Mouse (Mus musculus) v-Abl transformed pro-B cells (cell line): Measurements from ENCODE around the gene Best1.

Source experiments
- in situ Hi-C, 2 experiments: fragments of 400-800 bp; cut with MboI; formaldehyde crosslinking; loops; one replicate each; pipeline ENCODE4 v1.15.1; 2025; ENCODE audit not compliant: unreplicated experiment in 2 of 2

The Best1 gene

DNA sequence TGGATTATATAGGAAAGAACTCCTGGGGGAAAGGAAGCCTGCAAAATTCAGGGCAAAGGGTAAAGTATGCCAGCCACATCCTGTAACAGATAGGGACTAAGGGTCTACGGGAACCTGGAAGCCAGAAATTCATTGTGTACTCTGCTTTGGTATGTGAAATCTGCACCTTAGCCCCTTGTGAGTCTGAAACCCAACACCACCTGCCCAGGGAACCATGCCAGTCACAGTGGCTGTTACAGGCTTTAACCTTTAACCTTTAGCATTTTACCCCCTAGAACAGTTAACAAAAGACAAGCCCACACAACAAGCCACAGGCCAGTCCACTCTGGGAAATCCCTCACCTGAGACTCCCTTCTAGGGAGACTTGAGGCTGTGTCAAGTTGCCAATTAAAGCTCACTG, 59.6 kb downstream of the Best1 start:
- in situ Hi-C loops, result loop anchor here in 1 of 2 experiments (25.0 kb wide), 1 partner anchor 645 kb away; the partner anchor contains the start of genes Cyb561a3 and Tmem138

- in situ Hi-C loops, result loop anchor here in 1 of 2 experiments (25.0 kb wide), 1 partner anchor 646 kb away; the partner anchor contains the start of genes Cyb561a3 and Tmem138
These were observed 60.5 kb downstream of the Best1 start for GRCm38 (mm10) chr19:9940903-9941302.

- in situ Hi-C loops, result loop anchor here in 1 of 2 experiments (25.0 kb wide), 1 partner anchor 647 kb away; the partner anchor contains the start of genes Cyb561a3 and Tmem138
These were observed 61.6 kb downstream of the Best1 start for GRCm38 (mm10) chr19:9939841-9940240.

DNA sequence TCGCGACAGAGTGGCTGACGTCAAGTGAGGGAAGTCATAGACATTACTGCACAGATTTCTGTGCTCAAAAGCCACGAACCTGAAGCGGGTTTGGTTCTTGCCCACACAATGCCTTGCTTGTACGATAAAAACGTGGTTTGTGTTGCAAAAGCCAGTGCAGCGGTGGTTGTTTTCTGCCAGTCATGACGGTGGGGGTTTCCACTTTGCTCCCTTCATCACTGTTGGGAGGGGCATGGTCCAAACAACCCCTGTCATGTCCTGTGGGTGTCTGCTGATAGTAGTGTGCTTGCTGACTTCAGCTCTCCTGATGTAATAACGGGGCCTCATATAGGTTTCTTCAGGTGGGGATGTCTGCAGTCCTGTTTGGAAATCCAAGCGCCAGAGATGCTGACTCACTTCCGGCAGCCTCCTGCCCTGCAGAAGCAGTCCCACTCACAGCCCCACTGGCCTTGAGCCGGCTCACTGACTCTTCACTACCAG, 62.6 kb downstream of the Best1 start:
- in situ Hi-C loops, result loop anchor here in 1 of 2 experiments (25.0 kb wide), 1 partner anchor 648 kb away; the partner anchor contains the start of genes Cyb561a3 and Tmem138

DNA sequence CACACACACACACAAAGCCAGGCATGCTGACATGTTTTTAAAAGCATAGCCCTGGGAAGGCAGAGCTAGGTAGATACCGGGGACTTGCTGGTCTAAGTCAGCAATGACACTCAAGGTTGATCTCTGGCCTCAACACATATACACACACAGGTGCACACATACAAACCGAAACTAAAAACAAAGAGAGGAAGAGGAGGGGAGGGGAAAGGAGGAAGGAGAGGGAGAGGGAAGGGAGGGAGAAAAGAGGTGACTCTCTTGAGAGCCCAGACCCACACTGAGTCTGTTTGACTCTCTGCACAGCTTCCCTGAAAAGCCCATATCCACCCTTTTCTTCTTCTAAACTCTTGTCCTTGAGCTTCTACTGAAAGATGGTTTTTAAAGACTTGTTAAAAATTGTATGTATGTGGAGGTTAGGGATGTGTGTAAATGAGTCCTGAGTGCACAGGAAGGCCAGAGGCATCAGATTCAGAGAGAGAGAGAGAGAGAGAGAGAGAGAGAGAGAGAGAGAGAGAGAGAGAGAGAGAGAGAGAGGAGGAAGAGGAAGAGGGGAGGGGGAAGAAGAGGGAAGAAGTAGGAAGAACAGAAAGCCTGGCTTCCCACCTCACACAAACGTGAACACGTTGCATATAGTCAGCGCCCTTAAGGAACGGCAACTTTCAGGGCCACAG, 63.1 kb downstream of the Best1 start:
- in situ Hi-C loops, result loop anchor here in 1 of 2 experiments (25.0 kb wide), 1 partner anchor 649 kb away; the partner anchor contains the start of genes Cyb561a3 and Tmem138

DNA sequence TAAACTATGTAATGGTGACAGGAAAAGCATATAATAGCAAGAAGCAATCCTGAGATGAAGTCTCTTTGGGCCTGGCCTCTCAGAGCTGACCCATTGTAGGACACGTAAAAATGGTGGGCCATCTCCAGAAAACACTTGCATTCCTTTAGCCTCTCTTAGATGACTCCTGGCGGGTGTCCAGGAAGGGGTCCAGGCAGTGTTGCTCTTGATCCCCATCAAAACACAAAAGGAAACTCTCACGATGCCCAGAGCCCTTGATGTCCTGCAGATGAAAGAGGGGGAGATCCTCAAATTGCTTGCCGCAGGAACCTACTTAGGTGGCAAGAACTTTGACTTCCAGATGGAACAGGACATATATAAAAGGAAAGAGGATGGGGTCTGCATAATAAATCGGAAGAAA, 64.0 kb downstream of the Best1 start:
- in situ Hi-C loops, result loop anchor here in 1 of 2 experiments (25.0 kb wide), 1 partner anchor 650 kb away; the partner anchor contains the start of genes Cyb561a3 and Tmem138

DNA sequence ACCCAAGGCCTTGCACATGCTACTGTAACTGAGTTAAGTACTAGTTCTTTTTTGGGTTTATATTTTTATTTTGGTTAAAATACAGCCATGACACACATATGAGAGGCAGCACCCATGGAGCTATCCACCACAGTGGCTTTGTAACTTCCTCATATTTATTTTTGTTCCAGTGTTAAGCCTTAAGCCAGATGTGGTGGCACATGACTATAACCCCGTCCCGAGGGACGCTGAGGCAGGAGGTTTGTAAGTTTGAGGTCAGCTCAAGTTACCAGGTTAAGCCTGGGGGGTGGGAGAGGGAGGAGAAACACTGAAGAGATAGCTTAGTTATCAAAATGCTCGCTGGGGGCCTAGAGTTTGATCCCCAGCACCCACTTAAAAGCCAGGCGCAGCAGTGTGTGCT, 64.9 kb downstream of the Best1 start:
- in situ Hi-C loops, result loop anchor here in 1 of 2 experiments (25.0 kb wide), 1 partner anchor 651 kb away; the partner anchor contains the start of genes Cyb561a3 and Tmem138
